Mouse (Mus musculus) stomach, postnatal 0 days (tissue): ENCODE measurements at regions not wholly inside any gene's neighbourhood (a gene's known extent, or its start where the extent isn't known, plus 50 kb on each side); places are given as distances from the start of the nearest gene placed in this dataset.
"Not testable (repeated sequence)": the region's sequence is repeated elsewhere in the genome, so short reads cannot be mapped to it uniquely, and the experiment has no call there.

Experiments used
- ATAC-seq: fragments of 200-750 bp; cut with Nextera tagmentation; 2 replicates; pipeline ENCODE4 v1.8.0; 2017; ENCODE audit not compliant: low FRiP score, low TSS enrichment
- DNase-seq: peaks from one replicate; pipeline ENCODE4 v3.0.0-alpha.2; 2016; ENCODE audit warnings: low spot score
- H3K27ac ChIP-seq: fragments of 300-500 bp; sonication (generic); replicated peaks from 2 replicates; pipeline ENCODE4 v1.5.1; 2014; ENCODE audit warnings: mild to moderate bottlenecking, control low read depth
- H3K27me3 ChIP-seq: fragments of 300-500 bp; sonication (generic); 2 replicates; pipeline ENCODE4 v1.6.1; 2014; ENCODE audit warnings: low read length; ENCODE audit not compliant: control insufficient read depth, insufficient read depth
- H3K36me3 ChIP-seq: fragments of 300-500 bp; sonication (generic); 2 replicates; pipeline ENCODE4 v1.6.1; 2014; ENCODE audit warnings: low read length, mixed read lengths; ENCODE audit not compliant: control insufficient read depth, insufficient read depth
- H3K4me1 ChIP-seq: fragments of 300-500 bp; sonication (generic); replicated peaks from 2 replicates; pipeline ENCODE4 v1.6.1; 2014; ENCODE audit warnings: antibody characterized with exemption; ENCODE audit not compliant: control insufficient read depth, insufficient read depth
- H3K4me2 ChIP-seq: fragments of 300-500 bp; sonication (generic); replicated peaks from 2 replicates; pipeline ENCODE4 v1.6.1; 2014; ENCODE audit warnings: low read depth, mild to moderate bottlenecking, control low read depth, moderate library complexity
- H3K4me3 ChIP-seq: fragments of 300-500 bp; sonication (generic); 2 replicates; pipeline ENCODE4 v1.5.1; 2014; ENCODE audit warnings: low read depth, low read length, control low read depth
- H3K9ac ChIP-seq: fragments of 300-500 bp; sonication (generic); 2 replicates; pipeline ENCODE4 v1.6.1; 2014; ENCODE audit warnings: mild to moderate bottlenecking, low read length, control low read depth, mixed read lengths
- H3K9me3 ChIP-seq: fragments of 300-500 bp; sonication (generic); 2 replicates; pipeline ENCODE4 v1.6.1; 2016; ENCODE audit warnings: low read length; ENCODE audit not compliant: control insufficient read depth
- CTCF ChIP-seq: IDR thresholded peaks from 2 replicates; pipeline ENCODE4 v1.5.1; 2016; ENCODE audit warnings: antibody characterized with exemption, low read depth, mild to moderate bottlenecking, moderate library complexity
- EP300 ChIP-seq: optimal IDR thresholded peaks from 2 replicates; pipeline ENCODE3; 2016; ENCODE audit warnings: antibody characterized with exemption
- WGBS: fragments of 180-500 bp; shearing (Covaris S2); extraction: QIAGEN DNeasy Blood & Tissue Kit; methylation state at CpG from one replicate; pipeline ENCODE4 v1.1.7; 2014; 5-methylcytosine and 5-hydroxymethylcytosine counted together

DNA sequence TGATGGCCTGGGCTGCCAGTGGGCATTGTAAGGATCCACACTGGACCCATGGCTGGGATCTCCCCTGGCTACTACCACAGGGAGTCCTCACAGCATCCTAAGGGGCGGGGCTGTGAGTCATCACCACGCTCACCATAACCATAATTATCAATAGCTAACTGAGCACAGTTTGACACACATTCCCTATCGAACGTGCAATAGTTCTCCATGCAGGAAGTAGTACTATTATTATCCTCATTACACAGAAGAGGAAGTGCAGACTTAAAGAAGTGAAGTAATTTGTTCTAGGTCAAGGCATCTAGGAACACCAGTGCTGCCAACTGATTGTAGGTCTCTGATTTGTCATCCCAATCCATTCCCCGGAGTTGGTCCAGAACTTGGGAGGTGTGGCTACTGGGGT lies 84.1 kb upstream of the Trim2 start:
- H3K36me3 ChIP-seq: no peaks in the 10 kb centered on the region
- H3K9ac ChIP-seq: no peak overlapping the region
- TF ChIP-seq EP300 (no peak), CTCF (no peak)
- no peaks in the 10 kb centered on the region for H3K4me1 ChIP-seq
- peak; percentile 88 for ATAC-seq
- peak; percentile 39 for DNase-seq
- H3K27me3 ChIP-seq: no peaks in the 10 kb centered on the region
- H3K27ac ChIP-seq: 0 out of 2 replicates have a peak overlapping the region, but pooled peaks have one; percentile 35
- WGBS: 70% methylated on average over 5 of the region's 5 CpGs
- no peak overlapping the region for H3K4me2 ChIP-seq
- no peaks in the 10 kb centered on the region for H3K9me3 ChIP-seq
- no peak overlapping the region for H3K4me3 ChIP-seq

DNA sequence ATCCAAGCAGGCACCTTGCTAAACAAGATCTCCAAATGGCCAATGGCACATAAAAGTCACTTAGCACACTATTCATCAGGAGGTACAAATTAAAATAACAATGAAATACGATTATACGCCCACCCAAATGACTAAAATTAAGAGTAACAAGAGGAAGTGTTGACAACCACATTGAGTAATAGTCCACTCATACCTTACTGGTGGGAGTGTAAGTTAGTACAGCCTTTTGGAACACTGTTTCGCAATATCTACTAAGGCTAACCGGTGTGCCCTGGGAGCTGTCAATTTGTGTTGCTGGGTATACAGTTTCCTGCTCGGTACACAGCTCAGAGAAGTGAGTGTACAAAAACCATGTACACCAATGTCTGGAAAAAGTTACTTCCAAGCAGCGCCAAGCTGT lies 81.8 kb upstream of the Trim2 start:
- TF ChIP-seq EP300: no peak
- no peak for TF ChIP-seq CTCF
- ATAC-seq (no peak), DNase-seq (no peak)
- Histone ChIP-seq H3K9me3 (no peaks in the 10 kb centered on the region), H3K4me2 (no peak overlapping the region), H3K27me3 (no peaks in the 10 kb centered on the region), H3K4me1 (no peaks in the 10 kb centered on the region), H3K4me3 (no peak overlapping the region), H3K27ac (peak overlapping the region; percentile 50), H3K36me3 (no peaks in the 10 kb centered on the region), H3K9ac (no peak overlapping the region)
- 68% methylated on average over 6 of the region's 6 CpGs for WGBS

DNA sequence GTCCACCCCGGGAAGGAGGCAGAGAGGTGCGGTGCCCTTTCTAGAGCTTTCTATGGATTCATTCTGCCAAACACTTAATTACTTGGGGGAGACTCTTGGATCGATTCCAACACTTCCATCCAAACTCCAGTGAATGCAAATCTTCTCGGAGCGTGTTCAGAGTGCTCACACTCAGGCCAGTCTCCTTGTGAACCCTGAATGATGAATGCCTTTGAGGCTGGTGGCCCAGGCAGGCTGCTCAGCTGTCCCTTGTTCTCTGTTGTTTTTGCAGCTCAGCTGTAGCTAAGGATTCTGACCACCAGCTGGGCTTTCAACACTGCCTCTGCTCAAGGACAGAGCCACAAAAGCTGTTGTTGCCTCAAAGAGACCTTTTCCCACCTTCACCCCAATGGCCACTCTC lies 79.0 kb upstream of the Trim2 start:
- Histone ChIP-seq H3K4me1 (no peaks in the 10 kb centered on the region), H3K27me3 (no peaks in the 10 kb centered on the region), H3K9me3 (no peaks in the 10 kb centered on the region), H3K27ac (no peak overlapping the region), H3K36me3 (no peaks in the 10 kb centered on the region), H3K9ac (no peak overlapping the region), H3K4me2 (no peak overlapping the region), H3K4me3 (no peak overlapping the region)
- no peak for DNase-seq
- TF ChIP-seq CTCF: no peak
- no peak for TF ChIP-seq EP300
- 55% methylated on average over 5 of the region's 5 CpGs for WGBS
- no peak for ATAC-seq

- DNase-seq (no peak), ATAC-seq (no peak)
- no peaks in the 10 kb centered on the region for H3K27me3 ChIP-seq
- no peak overlapping the region for H3K4me3 ChIP-seq
- H3K36me3 ChIP-seq: no peaks in the 10 kb centered on the region
- H3K9me3 ChIP-seq: no peaks in the 10 kb centered on the region
- no peak overlapping the region for H3K4me2 ChIP-seq
- no peak for TF ChIP-seq EP300
- TF ChIP-seq CTCF: no peak
- H3K27ac ChIP-seq: no peak overlapping the region
- no peaks in the 10 kb centered on the region for H3K4me1 ChIP-seq
- no peak overlapping the region for H3K9ac ChIP-seq
- 78% methylated on average over 3 of the region's 3 CpGs for WGBS
Measured at GRCm38 (mm10) chr3:84383559-84383958, 76.9 kb upstream of the Trim2 start.

DNA sequence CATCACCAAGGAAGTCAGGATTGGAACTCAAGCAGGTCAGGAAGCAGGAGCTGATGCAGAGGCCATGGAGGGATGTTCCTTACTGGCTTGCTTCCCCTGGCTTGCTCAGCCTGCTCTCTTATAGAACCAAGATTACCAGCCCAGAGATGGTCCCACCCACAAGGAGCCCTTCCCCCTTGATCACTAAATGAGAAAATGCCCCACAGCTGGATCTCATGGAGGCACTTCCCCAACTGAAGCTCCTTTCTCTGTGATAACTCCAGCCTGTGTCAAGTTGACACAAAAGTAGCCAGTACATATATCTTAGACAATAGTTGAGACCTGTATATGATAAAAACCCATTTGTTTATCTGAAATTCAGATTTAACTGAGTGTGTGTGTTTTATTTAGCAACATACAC lies 76.4 kb upstream of the Trim2 start:
- not testable (repeated sequence) for H3K9ac ChIP-seq, H3K4me1 ChIP-seq, DNase-seq, H3K36me3 ChIP-seq, H3K4me2 ChIP-seq, H3K27me3 ChIP-seq, H3K4me3 ChIP-seq, H3K9me3 ChIP-seq, H3K27ac ChIP-seq, ATAC-seq

DNA sequence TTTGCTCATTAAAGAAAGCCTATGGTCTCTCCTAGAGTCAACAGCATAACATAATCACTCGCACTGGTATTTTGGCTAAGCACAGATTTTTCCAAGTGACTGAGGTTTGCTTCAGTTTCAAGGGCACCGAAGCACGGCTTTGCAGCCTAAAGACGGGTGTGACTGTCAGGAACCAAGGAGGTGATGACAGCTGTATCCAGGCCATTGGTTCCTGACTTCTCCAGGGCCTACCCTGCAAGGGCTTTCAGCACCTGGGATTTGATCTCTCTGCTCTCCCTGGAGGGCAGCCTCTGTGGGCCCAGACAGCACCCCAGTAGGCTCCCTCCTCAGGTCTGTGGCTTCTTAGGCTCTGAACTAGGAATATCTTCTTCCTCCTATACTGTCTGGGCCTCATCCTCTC lies 75.3 kb upstream of the Trim2 start:
- ATAC-seq: no peak
- no peak for DNase-seq
- no peaks in the 10 kb centered on the region for H3K36me3 ChIP-seq
- H3K9me3 ChIP-seq: no peaks in the 10 kb centered on the region
- no peak overlapping the region for H3K4me2 ChIP-seq
- H3K9ac ChIP-seq: no peak overlapping the region
- H3K4me1 ChIP-seq: no peaks in the 10 kb centered on the region
- no peak for TF ChIP-seq CTCF
- 62% methylated on average over 4 of the region's 4 CpGs for WGBS
- H3K27me3 ChIP-seq: no peaks in the 10 kb centered on the region
- no peak overlapping the region for H3K27ac ChIP-seq
- H3K4me3 ChIP-seq: no peak overlapping the region
